Mouse (Mus musculus) G1E (cell line): ENCODE results near the gene Ankmy1. TPM values are rescaled to one million over a fixed set of nuclear protein-coding genes. Genes with fewer than 3 reads are reported as not detected.

Experiments used
- ATAC-seq: 2 replicates; pipeline ENCODE4 v1.8.0; 2016; ENCODE audit warnings: mild to moderate bottlenecking; ENCODE audit not compliant: insufficient number of reproducible peaks, poor library complexity, low FRiP score, severe bottlenecking; ENCODE audit errors: extremely low read depth
- DNase-seq: peaks from one replicate; pipeline ENCODE4 v3.0.0; 2012; ENCODE audit warnings: low spot score
- H3K27me3 ChIP-seq: 2 replicates; pipeline ENCODE4 v1.6.1; 2012; ENCODE audit warnings: mild to moderate bottlenecking, low read length, inconsistent platforms; ENCODE audit not compliant: insufficient read depth
- H3K36me3 ChIP-seq: replicated peaks from 2 replicates; pipeline ENCODE3; 2012; ENCODE audit warnings: mild to moderate bottlenecking, inconsistent platforms
- H3K4me1 ChIP-seq: 2 replicates; pipeline ENCODE4 v1.6.1; 2012; ENCODE audit warnings: low read depth, low read length, inconsistent platforms, mixed read lengths; ENCODE audit not compliant: insufficient read depth
- H3K4me3 ChIP-seq: 2 replicates; pipeline ENCODE4 v1.5.1; 2012; ENCODE audit warnings: low read depth, mild to moderate bottlenecking, inconsistent platforms, low read length, moderate library complexity, mixed read lengths
- H3K9me3 ChIP-seq: replicated peaks from 2 replicates; pipeline ENCODE4 v1.6.1; 2012; ENCODE audit warnings: inconsistent platforms
- CTCF ChIP-seq: IDR thresholded peaks from 2 replicates; pipeline ENCODE4 v1.5.1; 2012; ENCODE audit warnings: low read depth, low read length, inconsistent platforms, mixed read lengths
- GATA1 ChIP-seq: IDR thresholded peaks from 2 replicates; pipeline ENCODE4 v1.6.1; 2012; ENCODE audit warnings: borderline replicate concordance, low read length, inconsistent platforms, mixed read lengths
- GATA2 ChIP-seq: IDR thresholded peaks from 2 replicates; pipeline ENCODE4 v1.6.1; 2012; ENCODE audit warnings: low read depth, low read length, inconsistent platforms, borderline replicate concordance
- POLR2AphosphoS5 ChIP-seq: IDR thresholded peaks from 2 replicates; pipeline ENCODE4 v1.6.1; 2012; ENCODE audit warnings: low read depth, low read length, inconsistent platforms; ENCODE audit not compliant: insufficient replicate concordance
- TAL1 ChIP-seq: conservative IDR thresholded peaks from 2 replicates; pipeline ENCODE4 v1.6.1; 2012; ENCODE audit warnings: low read depth, low read length, inconsistent platforms, mixed read lengths
- polyA plus RNA-seq: library from polyadenylated mRNA; stranded (reverse); fragments of >175 nt; gene quantifications from 2 replicates; pipeline ENCODE4 v1.2.3, GENCODE M21; 2012
- total RNA-seq, 2 experiments: library from RNA; stranded (forward) in 1 of 2; stranded (reverse) in 1 of 2; fragments of 200-1000 nt in 1 of 2; fragments of >200 nt in 1 of 2; fragmentation: Nextera tagmentation in 1 of 2; gene quantifications; 2 replicates each; pipeline ENCODE4 v1.2.3; 2014 to 2017

Gene Ankmy1
- total and polyA plus RNA-seq, 3 experiments, result 0.08 to 0.75 (median 0.38) TPM

DNA sequence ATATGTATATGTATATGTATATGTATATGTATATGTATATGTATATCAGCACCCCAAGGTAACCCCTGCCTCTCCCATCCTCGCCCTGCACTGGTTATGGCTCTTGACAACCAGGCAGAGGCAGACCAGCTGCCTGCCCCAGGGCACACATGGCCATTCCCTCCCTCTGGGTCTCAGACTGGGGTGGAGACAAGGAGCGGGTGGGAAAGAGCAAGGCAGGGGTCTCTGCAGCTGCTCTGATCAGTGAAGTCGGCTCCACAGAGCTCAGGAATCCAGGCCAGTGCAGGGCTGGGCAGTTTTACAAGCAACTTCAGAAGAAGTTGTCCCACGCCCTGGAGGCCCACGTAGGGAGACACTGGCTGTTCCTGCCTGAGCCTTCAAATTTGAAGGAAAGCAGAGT lies 88.4 kb downstream of the Ankmy1 start:
- no peak for ATAC-seq
- Histone ChIP-seq H3K36me3 (no peaks in the 10 kb centered on the region), H3K9me3 (0 out of 2 replicates have a peak, but pooled peaks cover 2% of the 10 kb centered on the region), H3K4me3 (no peak overlapping the region), H3K27me3 (peaks cover 8% of the 10 kb centered on the region; the same call in 1 of the 2 replicates), H3K4me1 (no peaks in the 10 kb centered on the region)
- TF ChIP-seq GATA1 (no peak), GATA2 (no peak), POLR2AphosphoS5 (no peak), CTCF (no peak), TAL1 (no peak)
- no peak for DNase-seq

Other genes starting within 250 kb of the Ankmy1 start
- not detected in 2 replicates for gene Gpc1, start 71.3 kb downstream of the Ankmy1 start, total RNA-seq (2014; fragmentation: Nextera tagmentation)
- gene Gpc1, start 71.3 kb downstream of the Ankmy1 start, total RNA-seq (2017), result 0.22 and 0.41 TPM in 2 replicates
- gene Gpc1, start 71.3 kb downstream of the Ankmy1 start, polyA plus RNA-seq, result 0.02 TPM in 1 of 2 replicates, not detected in the other
- 4.9 and 7.3 TPM in 2 replicates for gene Dusp28, start 4.1 kb upstream of the Ankmy1 start, total RNA-seq (2014; fragmentation: Nextera tagmentation)
- gene Dusp28, start 4.1 kb upstream of the Ankmy1 start, total RNA-seq (2017), result 8.0 and 12.1 TPM in 2 replicates
- 13.2 and 16.2 TPM in 2 replicates for gene Dusp28, start 4.1 kb upstream of the Ankmy1 start, polyA plus RNA-seq
- 37.2 and 46.2 TPM in 2 replicates for gene Rnpepl1, start 7.9 kb upstream of the Ankmy1 start, total RNA-seq (2014; fragmentation: Nextera tagmentation)
- gene Rnpepl1, start 7.9 kb upstream of the Ankmy1 start, total RNA-seq (2017), result 18.8 and 22.6 TPM in 2 replicates
- gene Rnpepl1, start 7.9 kb upstream of the Ankmy1 start, polyA plus RNA-seq, result 196 and 267 TPM in 2 replicates
- 3.3 and 13.2 TPM in 2 replicates for gene Capn10, start 31.5 kb upstream of the Ankmy1 start, total RNA-seq (2014; fragmentation: Nextera tagmentation)
- 22.3 and 25.6 TPM in 2 replicates for gene Capn10, start 31.5 kb upstream of the Ankmy1 start, total RNA-seq (2017)
- gene Capn10, start 31.5 kb upstream of the Ankmy1 start, polyA plus RNA-seq, result 25.0 and 27.9 TPM in 2 replicates
- gene Gpr35, start 48.0 kb upstream of the Ankmy1 start, total RNA-seq (2014; fragmentation: Nextera tagmentation), result 0.24 and 0.38 TPM in 2 replicates
- gene Gpr35, start 48.0 kb upstream of the Ankmy1 start, total RNA-seq (2017), result 0.64 and 0.93 TPM in 2 replicates
- 0.03 and 0.07 TPM in 2 replicates for gene Gpr35, start 48.0 kb upstream of the Ankmy1 start, polyA plus RNA-seq
- gene Aqp12, start 103.4 kb upstream of the Ankmy1 start, total RNA-seq (2014; fragmentation: Nextera tagmentation), result not detected in 2 replicates
- not detected in 2 replicates for gene Aqp12, start 103.4 kb upstream of the Ankmy1 start, total RNA-seq (2017)
- gene Aqp12, start 103.4 kb upstream of the Ankmy1 start, polyA plus RNA-seq, result not detected in 2 replicates
- not detected in 2 replicates for gene Kif1a, start 199.0 kb upstream of the Ankmy1 start, total RNA-seq (2014; fragmentation: Nextera tagmentation)
- gene Kif1a, start 199.0 kb upstream of the Ankmy1 start, total RNA-seq (2017), result 0.05 and 0.06 TPM in 2 replicates
- gene Kif1a, start 199.0 kb upstream of the Ankmy1 start, polyA plus RNA-seq, result under 0.01 TPM in 1 of 2 replicates, not detected in the other
- not detected in 2 replicates for gene Agxt, start 232.3 kb upstream of the Ankmy1 start, total RNA-seq (2014; fragmentation: Nextera tagmentation)
- gene Agxt, start 232.3 kb upstream of the Ankmy1 start, total RNA-seq (2017), result not detected in 2 replicates
- not detected in 2 replicates for gene Agxt, start 232.3 kb upstream of the Ankmy1 start, polyA plus RNA-seq